Mouse (Mus musculus): Measurements from ENCODE around the gene Evc.

DNA sequence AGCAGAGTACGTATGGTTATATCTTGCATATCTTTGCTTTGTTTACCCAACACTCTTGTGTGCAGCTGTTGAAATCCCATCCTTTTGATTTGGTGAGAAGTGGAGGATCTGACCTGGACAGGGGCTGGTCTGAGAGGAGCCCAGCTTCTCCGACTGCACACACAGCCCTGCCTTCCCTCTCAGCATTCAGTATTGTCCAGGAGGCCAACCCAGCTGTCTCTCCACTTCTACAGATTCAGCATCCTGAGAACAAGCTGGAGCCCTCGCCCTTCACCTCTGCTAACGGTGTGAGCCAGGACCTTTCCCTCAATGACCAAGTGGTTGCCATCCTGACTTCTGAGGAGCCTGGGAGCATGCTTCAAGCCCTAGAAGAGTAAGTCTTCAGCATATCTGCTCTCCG is 26.6 kb upstream of the Evc start:
- TF ChIP-seq CTCF (IDR thresholded peaks at IDR 0.05; ENCODE audit: borderline replicate concordance, insufficient read depth, low read depth, low read length), result no peak
- TF ChIP-seq POLR2A (IDR thresholded peaks at IDR 0.05; ENCODE audit: borderline replicate concordance, insufficient read depth, low read length), result no peak
